Mouse (Mus musculus) naive thymus-derived CD4-positive, alpha-beta T cell, adult 2 months (primary cell): Measurements from ENCODE around the gene Cdc42se1.
A peak's percentile ranks its signal among the peaks of the same experiment; 100 is the strongest.

Experiments used
- DNase-seq: peaks from one replicate; pipeline ENCODE4 v3.0.0-alpha.2; 2011; ENCODE audit warnings: low read depth

The Cdc42se1 gene

GRCm38 (mm10) chr3:95224295-95224694, 4.2 kb upstream of the Cdc42se1 start:
- no peak for DNase-seq

GRCm38 (mm10) chr3:95227214-95227613, 1.3 kb upstream of the Cdc42se1 start:
- no peak for DNase-seq

GRCm38 (mm10) chr3:95228894-95229780, 605 bp downstream of the Cdc42se1 start:
- DNase-seq = peak; percentile 52

GRCm38 (mm10) chr3:95229781-95230494, 1.4 kb downstream of the Cdc42se1 start:
- peak; percentile 40 for DNase-seq

- peak; percentile 43 for DNase-seq
Measured at GRCm38 (mm10) chr3:95230495-95231297, 2.2 kb downstream of the Cdc42se1 start.

GRCm38 (mm10) chr3:95231298-95232221, 3.0 kb downstream of the Cdc42se1 start, which contains the start of gene Mllt11:
Gene Mllt11 (minus strand): TSS chr3:95232171.
- DNase-seq = peak; percentile 64

- no peak for DNase-seq
Measured at GRCm38 (mm10) chr3:95232771-95233170, 4.2 kb downstream of the Cdc42se1 start.

- DNase-seq = no peak
Measured at GRCm38 (mm10) chr3:95233303-95233980, 4.9 kb downstream of the Cdc42se1 start.

- DNase-seq = peak; percentile 4
Measured at GRCm38 (mm10) chr3:95235386-95236301, 7.1 kb downstream of the Cdc42se1 start.

GRCm38 (mm10) chr3:95237541-95238099, 9.1 kb downstream of the Cdc42se1 start:
- no peak for DNase-seq

GRCm38 (mm10) chr3:95239022-95239421, 10.5 kb downstream of the Cdc42se1 start:
- DNase-seq = peak; percentile 44

- no peak for DNase-seq
Measured at GRCm38 (mm10) chr3:95239971-95240370, 11.4 kb downstream of the Cdc42se1 start.

- DNase-seq = peak; percentile 14
Measured at GRCm38 (mm10) chr3:95240900-95241299, 12.4 kb downstream of the Cdc42se1 start.

GRCm38 (mm10) chr3:95241498-95241897, 13.0 kb downstream of the Cdc42se1 start, which contains the start of gene Gm128:
Gene Gm128 (minus strand): TSS chr3:95241598.
- no peak for DNase-seq

- DNase-seq = no peak
Measured at GRCm38 (mm10) chr3:95243086-95243485, 14.6 kb downstream of the Cdc42se1 start.

GRCm38 (mm10) chr3:95246465-95247231, 18.1 kb downstream of the Cdc42se1 start:
- no peak for DNase-seq

GRCm38 (mm10) chr3:95247660-95248336, 19.3 kb downstream of the Cdc42se1 start:
- no peak for DNase-seq

- DNase-seq = no peak
Measured at GRCm38 (mm10) chr3:95250361-95250760, 21.8 kb downstream of the Cdc42se1 start.
